Mouse (Mus musculus) natural killer cell, adult 2 months (primary cell): ENCODE results near the gene Rpl6.
"Not testable (repeated sequence)": the region's sequence is repeated elsewhere in the genome, so short reads cannot be mapped to it uniquely, and the experiment has no call there.

Experiments used
- DNase-seq, 2 experiments: peaks; one replicate each; pipeline ENCODE4 v3.0.0; 2022; ENCODE audit warnings: low spot score in 2 of 2

Gene Rpl6

DNA sequence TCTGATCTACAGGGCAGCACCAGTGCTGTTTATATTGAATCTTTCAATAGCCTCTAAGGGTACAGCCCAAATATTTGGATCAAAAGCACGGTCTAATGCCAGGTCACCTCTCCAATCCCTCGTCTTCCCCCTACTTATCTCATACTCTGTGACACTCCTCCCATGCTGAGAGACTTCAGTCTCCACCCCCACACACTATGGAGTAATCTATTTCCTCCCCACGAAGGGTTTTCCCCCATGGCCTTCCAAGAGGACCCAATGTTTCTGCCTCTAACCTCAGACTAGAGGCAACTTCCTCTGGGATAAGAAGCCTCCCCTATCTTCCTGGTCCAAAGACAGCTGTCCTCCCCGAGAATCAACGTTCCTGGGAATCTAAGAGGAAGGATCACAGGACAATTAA, 7.5 kb upstream of the Rpl6 start:
- no peak for DNase-seq

GRCm38 (mm10) chr5:121197337-121197736, 6.9 kb upstream of the Rpl6 start:
- DNase-seq, result no peak

DNA sequence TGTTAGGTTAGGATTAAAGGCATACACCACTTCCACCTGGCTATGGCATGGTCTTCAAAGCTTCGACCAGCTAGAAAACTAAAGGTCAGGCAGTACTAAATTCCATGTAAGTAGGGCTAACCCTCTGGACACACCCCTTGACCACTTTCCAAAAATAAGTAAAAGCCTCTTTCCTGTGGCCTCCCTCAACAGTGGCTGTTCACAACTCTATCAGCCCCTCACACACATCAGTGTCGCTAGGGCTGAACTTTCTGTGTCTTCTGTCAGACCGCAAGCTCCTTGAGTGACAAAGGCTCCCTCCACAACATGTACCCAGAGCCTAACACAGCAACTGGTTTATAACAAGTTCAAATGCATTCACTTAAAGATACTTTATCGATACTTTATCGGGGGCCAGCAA, 5.9 kb upstream of the Rpl6 start:
- DNase-seq, result peak in 1 of 2 experiments; percentile 24

DNA sequence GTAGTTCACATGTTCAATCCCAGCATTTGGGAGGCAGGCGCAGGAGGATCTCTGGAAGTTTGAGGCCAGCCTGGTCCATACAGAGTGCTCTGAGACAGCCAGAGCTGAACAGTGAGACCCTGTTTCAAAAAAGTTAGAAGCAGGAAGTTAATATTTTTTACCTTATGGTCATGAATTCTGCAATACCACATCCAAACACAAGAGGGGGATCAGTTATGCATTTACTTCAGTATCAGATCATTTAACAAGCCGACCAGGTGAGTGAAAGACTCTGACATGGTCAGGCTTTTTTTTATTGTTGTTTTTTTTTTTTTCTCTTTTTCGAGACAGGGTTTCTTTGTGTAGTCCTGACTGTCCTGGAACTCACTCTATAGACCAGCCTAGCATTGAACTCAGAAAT, 2.5 kb upstream of the Rpl6 start:
- peak; percentile 43 to 56 for DNase-seq

DNA sequence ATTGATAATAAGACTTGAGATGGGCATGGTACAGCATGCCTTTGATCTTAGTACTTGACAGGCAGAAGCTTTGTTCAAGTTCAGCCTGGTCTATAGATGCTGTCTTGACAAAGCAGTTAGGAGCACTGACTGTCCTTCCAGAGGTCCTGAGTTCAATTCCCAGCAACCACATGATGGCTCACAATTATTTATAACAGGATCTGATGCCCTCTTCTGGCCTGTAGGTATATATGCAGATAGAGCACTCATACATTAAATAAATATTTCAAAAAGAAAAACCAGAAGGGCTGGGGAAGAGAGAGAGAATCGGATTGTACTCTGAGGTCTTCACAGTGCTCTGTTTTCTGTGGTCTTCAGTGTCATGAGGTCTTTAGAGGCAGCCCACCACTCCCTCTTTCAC, 1.8 kb upstream of the Rpl6 start:
- DNase-seq, result no peak

GRCm38 (mm10) chr5:121205537-121206130, 1.4 kb downstream of the Rpl6 start:
- DNase-seq, result not testable (repeated sequence)

DNA sequence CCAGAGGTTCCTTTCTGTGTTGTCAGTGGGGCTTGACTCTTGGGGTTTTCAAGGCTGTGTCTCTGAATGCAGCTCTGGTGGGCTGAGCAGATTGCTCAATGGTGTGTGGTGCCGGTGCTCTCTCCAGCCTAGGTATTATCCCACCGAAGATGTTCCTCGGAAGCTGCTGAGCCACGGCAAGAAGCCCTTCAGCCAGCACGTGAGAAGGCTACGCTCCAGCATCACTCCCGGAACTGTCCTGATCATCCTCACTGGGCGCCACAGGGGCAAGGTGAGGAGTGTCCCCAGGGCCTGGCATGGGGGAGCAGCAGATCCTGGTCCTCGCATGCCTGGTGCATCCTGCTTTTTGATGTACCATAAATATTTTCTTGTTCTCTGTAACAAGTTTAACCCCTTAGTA, 2.3 kb downstream of the Rpl6 start:
- no peak for DNase-seq

GRCm38 (mm10) chr5:121206984-121207383, 2.7 kb downstream of the Rpl6 start:
- no peak for DNase-seq

DNA sequence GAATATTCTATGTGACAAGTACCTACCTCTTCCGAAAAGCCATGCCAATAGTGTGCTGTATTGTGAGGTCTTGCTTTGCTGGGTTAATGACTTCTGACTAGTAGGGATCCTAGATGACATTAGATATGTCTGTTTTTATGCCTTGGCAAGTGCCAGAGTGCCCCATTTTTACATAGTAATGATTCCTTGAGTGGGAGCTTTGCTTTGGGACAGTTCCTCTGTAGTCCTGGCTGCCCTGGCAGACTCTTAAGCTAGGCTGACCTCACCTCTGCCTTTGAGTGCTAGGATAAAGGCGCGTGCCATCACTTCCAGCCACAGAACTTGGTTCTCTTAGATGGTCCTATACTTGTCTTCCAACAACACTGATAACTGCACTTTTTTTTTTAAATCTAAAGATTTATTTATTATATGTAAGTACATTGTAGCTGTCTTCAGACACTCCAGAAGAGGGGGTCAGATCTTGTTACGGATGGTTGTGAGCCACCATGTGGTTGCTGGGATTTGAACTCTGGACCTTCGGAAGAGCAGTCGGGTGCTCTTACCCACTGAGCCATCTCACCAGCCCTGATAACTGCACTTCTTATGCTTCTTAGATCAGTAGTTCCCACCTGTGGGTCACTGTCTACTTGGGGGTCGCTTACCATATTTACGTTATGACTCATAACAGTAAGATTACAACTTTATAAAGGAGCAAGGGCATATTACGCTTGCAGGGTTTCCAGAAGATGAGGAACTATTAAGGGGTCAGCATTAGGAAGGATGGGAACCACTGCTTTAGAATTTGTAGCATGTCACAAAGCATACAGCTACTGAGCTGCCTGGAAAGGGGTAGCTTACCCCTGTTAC, 5.7 kb downstream of the Rpl6 start:
- no peak for DNase-seq

DNA sequence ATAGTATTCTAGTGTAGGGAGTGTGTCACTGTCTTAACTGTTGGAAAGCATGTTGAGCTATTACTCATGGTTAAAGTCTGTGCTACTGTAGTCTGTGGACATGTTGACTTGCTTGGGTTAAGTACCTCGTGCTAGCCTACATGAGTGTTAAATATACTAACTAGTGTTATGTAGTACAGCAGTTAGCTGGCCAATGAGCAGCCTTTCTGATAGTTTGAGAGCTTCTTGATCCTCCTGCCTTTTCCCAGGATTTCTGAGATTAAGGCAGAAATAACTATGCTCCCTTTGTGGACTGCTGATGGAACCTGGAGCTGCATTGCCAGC, 6.3 kb downstream of the Rpl6 start:
- no peak for DNase-seq

- no peak for DNase-seq
Measured at GRCm38 (mm10) chr5:121212108-121212507, 7.8 kb downstream of the Rpl6 start.

- no peak for DNase-seq
Measured at GRCm38 (mm10) chr5:121214707-121215106, 10.4 kb downstream of the Rpl6 start.

DNA sequence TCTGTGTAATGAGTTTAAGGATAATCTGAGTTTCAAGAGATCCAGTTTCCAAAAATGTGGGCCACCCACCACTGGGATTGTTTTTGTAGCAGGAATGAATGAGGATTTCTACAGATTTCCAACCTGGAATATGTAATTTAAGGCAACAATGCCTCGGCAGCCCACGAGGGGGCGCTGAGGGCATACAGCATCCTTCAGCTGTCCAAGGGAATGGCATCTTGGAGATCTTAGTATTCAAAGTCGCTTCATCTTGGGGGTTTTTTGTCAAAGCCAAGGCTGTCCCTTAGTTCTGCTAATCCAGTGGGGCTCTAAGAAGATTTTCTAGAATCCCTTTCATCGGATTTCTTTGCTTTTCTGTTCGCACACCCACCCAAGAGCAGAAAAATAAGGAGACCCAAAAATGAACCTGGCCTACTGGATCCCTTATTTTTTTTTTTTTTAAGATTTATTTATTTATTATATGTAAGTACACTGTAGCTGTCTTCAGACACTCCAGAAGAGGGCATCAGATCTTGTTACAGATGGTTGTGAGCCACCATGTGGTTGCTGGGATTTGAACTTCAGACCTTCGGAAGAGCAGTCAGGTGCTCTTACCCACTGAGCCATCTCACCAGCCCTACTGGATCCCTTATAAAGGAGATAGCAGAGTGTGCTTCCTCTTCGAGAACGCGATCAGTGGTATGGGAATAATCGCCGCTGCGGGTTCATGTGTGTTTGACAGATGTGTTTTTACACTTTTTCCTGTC, 11.3 kb downstream of the Rpl6 start:
- peak in 1 of 2 experiments; percentile 43 for DNase-seq

GRCm38 (mm10) chr5:121216126-121216446, 11.8 kb downstream of the Rpl6 start:
- no peak for DNase-seq

DNA sequence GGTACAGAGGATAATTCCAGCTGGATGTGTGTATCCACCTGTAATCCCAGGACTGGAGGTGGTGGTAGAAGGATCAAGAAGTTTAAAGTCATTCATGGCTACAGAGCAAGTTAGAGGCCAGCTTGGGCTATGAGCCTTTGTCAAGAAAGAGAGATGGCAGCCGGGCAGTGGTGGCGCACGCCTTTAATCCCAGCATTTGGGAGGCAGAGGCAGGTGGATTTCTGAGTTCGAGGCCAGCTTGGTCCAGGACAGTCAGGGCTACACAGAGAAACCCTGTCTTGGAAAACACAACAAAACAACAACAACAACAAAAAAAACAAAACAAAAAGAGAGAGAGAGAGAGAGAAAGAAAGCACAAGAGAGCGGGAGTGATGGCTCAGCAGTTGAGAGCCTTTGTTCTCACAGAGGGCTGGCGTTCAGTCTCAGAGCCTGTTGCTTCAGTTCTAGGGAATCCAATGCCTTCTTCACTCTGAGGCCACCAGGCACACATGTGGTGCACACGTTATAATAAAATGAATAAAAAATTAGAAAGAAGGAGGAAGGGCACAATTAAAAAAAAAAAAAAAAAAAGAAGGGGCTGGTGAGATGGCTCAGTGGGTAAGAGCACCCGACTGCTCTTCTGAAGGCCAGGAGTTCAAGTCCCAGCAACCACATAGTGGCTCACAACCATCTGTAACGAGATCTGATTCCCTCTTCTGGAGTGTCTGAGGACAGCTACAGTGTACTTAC, 12.5 kb downstream of the Rpl6 start:
- DNase-seq, result not testable (repeated sequence)

GRCm38 (mm10) chr5:121217313-121217634, 13.0 kb downstream of the Rpl6 start:
- DNase-seq, result no peak

DNA sequence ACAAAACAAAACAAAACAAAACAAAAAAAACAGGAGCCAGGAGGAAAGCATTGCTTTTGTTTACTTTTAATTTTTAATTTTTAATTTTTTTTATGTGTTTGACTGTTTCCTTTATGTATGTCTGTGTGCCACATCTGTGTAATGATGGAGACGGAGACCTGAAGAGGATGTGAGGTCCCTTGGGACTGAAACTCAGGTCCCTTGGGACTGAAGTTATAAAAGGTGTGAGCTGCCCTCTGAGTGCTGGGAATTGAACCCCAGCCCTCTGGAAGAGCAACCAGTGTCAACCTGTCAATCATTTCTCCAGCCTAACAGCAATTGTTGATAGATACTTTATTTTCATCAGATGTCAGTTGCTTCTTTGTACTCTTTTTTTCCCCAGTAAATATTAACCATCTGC, 14.9 kb downstream of the Rpl6 start:
- peak in 1 of 2 experiments; percentile 16 for DNase-seq

DNA sequence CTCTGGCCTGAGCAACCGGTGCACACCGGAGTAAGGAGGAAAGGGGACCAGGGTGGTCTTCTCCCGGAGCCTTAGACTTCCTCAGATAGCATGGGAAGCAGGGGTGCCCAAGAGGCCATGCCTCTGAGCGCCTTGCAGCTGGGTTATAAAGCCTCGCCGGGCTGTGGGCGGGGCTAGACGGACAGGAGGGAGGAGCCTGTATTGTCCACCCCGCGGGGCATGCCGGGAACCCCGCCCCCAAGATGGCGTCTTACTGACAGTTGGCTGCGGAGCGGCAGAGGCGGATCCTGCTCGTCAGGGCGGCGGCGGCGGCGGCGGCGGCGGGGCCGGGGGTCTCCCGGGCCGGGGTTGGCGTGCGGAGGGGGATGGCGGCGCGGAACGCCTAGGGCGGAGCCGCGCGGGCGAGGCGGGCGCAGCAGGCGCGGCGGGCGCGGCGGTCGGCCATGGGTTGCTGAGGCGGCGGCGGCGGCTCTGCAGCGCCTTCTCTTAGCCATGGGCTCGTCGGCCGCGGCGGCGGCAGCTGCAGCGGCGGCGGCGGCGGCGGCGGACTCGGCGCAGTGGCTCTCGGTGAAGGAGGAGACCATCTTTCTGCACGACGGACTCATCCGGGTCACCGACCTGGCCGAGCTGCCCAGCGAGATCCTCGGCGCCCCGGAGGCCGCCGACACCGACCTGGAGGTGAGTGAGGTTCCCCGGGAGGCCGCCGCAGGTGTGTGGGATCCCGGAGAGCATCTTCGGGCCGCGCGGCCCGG, 15.9 kb downstream of the Rpl6 start, which contains the start of gene Hectd4:
Hectd4 (plus strand) TSS at position 240 of the 752 bp plus-strand sequence.
- peak; percentile 95 to 97 for DNase-seq

DNA sequence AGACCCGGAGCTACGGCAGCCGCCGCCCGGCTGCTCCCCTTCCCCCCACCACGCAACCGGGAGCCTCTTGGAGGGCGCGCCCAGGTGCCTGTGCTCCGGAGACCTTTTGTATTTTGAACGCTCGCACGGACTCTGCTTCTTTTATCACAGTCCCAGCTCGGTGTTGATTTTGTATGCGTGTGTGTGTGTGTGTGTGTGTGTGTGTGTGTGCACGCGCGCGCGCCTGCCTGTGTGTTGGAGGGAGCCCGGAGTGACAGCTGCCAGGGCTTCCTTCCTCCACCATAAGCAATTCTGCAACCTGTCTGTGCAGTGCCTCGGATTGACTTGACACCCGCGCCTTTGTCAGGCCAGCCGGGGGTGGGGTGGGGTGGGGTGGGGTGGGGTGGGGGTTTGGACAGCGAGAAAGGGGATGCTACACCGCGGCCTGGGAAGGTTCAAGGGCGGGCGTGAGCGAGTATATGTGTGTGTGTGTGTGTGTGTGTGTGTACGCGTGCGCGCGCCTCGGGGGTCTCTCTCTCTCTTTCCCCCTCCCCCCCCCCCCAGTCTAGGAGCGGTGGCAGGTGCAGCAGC, 16.5 kb downstream of the Rpl6 start:
- DNase-seq, result peak in 1 of 2 experiments; percentile 14

DNA sequence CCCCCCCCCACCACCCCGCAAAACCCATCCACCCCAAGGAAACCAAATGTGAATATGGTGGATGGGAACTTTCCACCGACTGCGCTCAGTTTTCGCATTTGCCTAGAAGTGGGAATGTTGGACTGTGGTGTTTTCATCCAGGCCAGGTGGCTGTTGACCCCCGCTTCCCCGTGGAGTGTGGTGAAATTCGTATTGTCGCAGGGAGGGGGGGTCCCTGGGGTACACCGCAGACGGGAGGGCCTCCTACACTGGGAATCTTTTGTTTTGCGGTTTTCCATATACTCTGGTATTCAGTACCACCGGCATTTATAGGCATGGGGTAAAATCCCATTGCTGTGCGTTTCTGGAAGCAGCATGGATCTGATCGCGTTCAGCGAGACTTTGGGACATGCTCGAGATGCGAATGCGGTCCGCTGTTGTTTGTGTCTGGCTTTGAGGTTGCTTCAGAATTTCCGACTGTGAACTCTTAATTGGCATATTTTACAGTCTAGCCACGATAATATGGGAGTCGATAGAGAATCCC, 17.1 kb downstream of the Rpl6 start:
- no peak for DNase-seq

- not testable (repeated sequence) for DNase-seq
Measured at GRCm38 (mm10) chr5:121224020-121224419, 19.7 kb downstream of the Rpl6 start.
